Mouse (Mus musculus) MEL (cell line): ENCODE measurements around the gene Anapc15.

Experiments used
- CHD2 ChIP-seq: IDR thresholded peaks from 2 replicates; pipeline ENCODE4 v1.6.1; 2011; ENCODE audit warnings: low read length, improper control_type of control experiment
- CTCF ChIP-seq, 3 experiments: IDR thresholded peaks in 2 of 3; conservative IDR thresholded peaks in 1 of 3; 2 replicates each; pipeline ENCODE4 v1.5.1; 2011 to 2012; ENCODE audit warnings: low read length in 3 of 3, low read depth in 2 of 3, mild to moderate bottlenecking in 2 of 3, improper control_type of control experiment in 1 of 3, inconsistent platforms in 1 of 3, mixed read lengths in 1 of 3, moderate library complexity in 1 of 3; ENCODE audit not compliant: control insufficient read depth in 1 of 3, insufficient read depth in 1 of 3, poor library complexity in 1 of 3, severe bottlenecking in 1 of 3
- E2F4 ChIP-seq: IDR thresholded peaks from 2 replicates; pipeline ENCODE4 v1.6.1; 2011; ENCODE audit warnings: low read depth, low read length, improper control_type of control experiment, borderline replicate concordance
- EP300 ChIP-seq, 2 experiments: IDR thresholded peaks; 2 replicates each; pipeline ENCODE4 v1.6.1; 2011; ENCODE audit warnings: improper control_type of control experiment in 2 of 2, low read length in 2 of 2, low read depth in 1 of 2, mild to moderate bottlenecking in 1 of 2
- JUND ChIP-seq: IDR thresholded peaks from 2 replicates; pipeline ENCODE4 v1.6.1; 2011; ENCODE audit warnings: low read depth, mild to moderate bottlenecking, improper control_type of control experiment, low read length
- MYB ChIP-seq: IDR thresholded peaks from 2 replicates; pipeline ENCODE4 v1.6.1; 2011; ENCODE audit warnings: mild to moderate bottlenecking, low read depth, low read length, improper control_type of control experiment
- NELFE ChIP-seq: IDR thresholded peaks from 2 replicates; pipeline ENCODE4 v1.6.1; 2011; ENCODE audit warnings: low read depth, low read length, improper control_type of control experiment
- POLR2A ChIP-seq, 2 experiments: IDR thresholded peaks; 2 replicates each; pipeline ENCODE4 v1.6.1; 2011 to 2012; ENCODE audit warnings: low read length in 2 of 2, mild to moderate bottlenecking in 2 of 2, control low read depth in 1 of 2, improper control_type of control experiment in 1 of 2, low read depth in 1 of 2, moderate library complexity in 1 of 2; ENCODE audit not compliant: control insufficient read depth in 1 of 2, insufficient read depth in 1 of 2, poor library complexity in 1 of 2
- UBTF ChIP-seq: IDR thresholded peaks from 2 replicates; pipeline ENCODE4 v1.6.1; 2012; ENCODE audit warnings: low read depth, mild to moderate bottlenecking, inconsistent platforms, low read length, improper control_type of control experiment, moderate library complexity, borderline replicate concordance; ENCODE audit not compliant: insufficient read depth

GRCm38 (mm10) chr7:101918071-101918470 is 54.6 kb downstream of the Anapc15 start:
- TF ChIP-seq JUND: no peak
- no peak for TF ChIP-seq MYB
- TF ChIP-seq CTCF (IDR thresholded peaks at IDR 0.05 in 2 of 3, conservative IDR thresholded peaks at IDR 0.05 in 1 of 3; ENCODE audit: control insufficient read depth in 1 of 3, insufficient read depth in 1 of 3, low read depth in 2 of 3, low read length in 3 of 3, poor library complexity in 1 of 3, severe bottlenecking in 1 of 3): peak; percentile 58 to 76 (median 69)
- TF ChIP-seq E2F4: no peak
- TF ChIP-seq CHD2: no peak
- no peak for TF ChIP-seq NELFE
- TF ChIP-seq EP300 (IDR thresholded peaks at IDR 0.05; ENCODE audit: low read depth in 1 of 2, low read length in 2 of 2): no peak
- no peak for TF ChIP-seq UBTF
- TF ChIP-seq POLR2A (IDR thresholded peaks at IDR 0.05; ENCODE audit: control insufficient read depth in 1 of 2, insufficient read depth in 1 of 2, low read depth in 1 of 2, low read length in 2 of 2, poor library complexity in 1 of 2): no peak
